Mouse (Mus musculus) cerebellum, adult 2 months (tissue): Measurements from ENCODE around the gene Dapk1. TPM values are rescaled to one million over a fixed set of nuclear protein-coding genes. Genes with fewer than 3 reads are reported as not detected.

Experiments used
- DNase-seq, 2 experiments: peaks; one replicate each; pipeline ENCODE4 v3.0.0; 2021
- H3K27ac ChIP-seq: fragments of 200-500 bp; 2 replicates; pipeline ENCODE4 v1.5.1; 2012; ENCODE audit warnings: low read length, control low read depth, inconsistent platforms; ENCODE audit not compliant: insufficient read depth
- H3K27me3 ChIP-seq: fragments of 200-500 bp; 2 replicates; pipeline ENCODE4 v1.6.1; 2012; ENCODE audit warnings: inconsistent platforms, mild to moderate bottlenecking, low read length, moderate library complexity; ENCODE audit not compliant: control insufficient read depth, insufficient read depth
- H3K4me1 ChIP-seq: fragments of 200-500 bp; 2 replicates; pipeline ENCODE4 v1.6.1; 2011; ENCODE audit warnings: low read length; ENCODE audit not compliant: control insufficient read depth, insufficient read depth
- H3K4me3 ChIP-seq: fragments of 200-500 bp; replicated peaks from 2 replicates; pipeline ENCODE3; 2011; ENCODE audit warnings: mild to moderate bottlenecking, low read depth, low read length, control low read depth; ENCODE audit not compliant: insufficient read depth
- CTCF ChIP-seq: fragments of 200-500 bp; IDR thresholded peaks from 2 replicates; pipeline ENCODE4 v1.5.1; 2011; ENCODE audit warnings: low read depth, mild to moderate bottlenecking, control low read depth, low read length, moderate library complexity, borderline replicate concordance; ENCODE audit not compliant: insufficient read depth
- POLR2A ChIP-seq: fragments of 200-500 bp; IDR thresholded peaks from 2 replicates; pipeline ENCODE4 v1.6.1; 2011; ENCODE audit warnings: low read length, control low read depth, borderline replicate concordance; ENCODE audit not compliant: insufficient read depth
- WGBS: fragments of 180-500 bp; shearing (Covaris S2); methylation state at CpG from one replicate; pipeline ENCODE4 v1.1.7; 2018; 5-methylcytosine and 5-hydroxymethylcytosine counted together
- polyA plus RNA-seq: library from polyadenylated mRNA; depleted of rRNA; stranded (reverse); fragments of >200 nt; gene quantifications from 2 replicates; pipeline ENCODE4 v1.2.3, GENCODE M21; 2012

Dapk1 gene
- polyA plus RNA-seq, 1 experiment, result 12.8 TPM

GRCm38 (mm10) chr13:60635636-60636035 is 33.9 kb downstream of the Dapk1 start:
- Histone ChIP-seq H3K27ac (no peak overlapping the region), H3K4me3 (no peak overlapping the region), H3K4me1 (no peaks in the 10 kb centered on the region), H3K27me3 (no peaks in the 10 kb centered on the region; the same call in 1 of the 2 replicates)
- TF ChIP-seq CTCF (no peak), POLR2A (no peak)
- DNase-seq, result no peak
- 76% methylated on average over 6 of the region's 6 CpGs for WGBS

DNA sequence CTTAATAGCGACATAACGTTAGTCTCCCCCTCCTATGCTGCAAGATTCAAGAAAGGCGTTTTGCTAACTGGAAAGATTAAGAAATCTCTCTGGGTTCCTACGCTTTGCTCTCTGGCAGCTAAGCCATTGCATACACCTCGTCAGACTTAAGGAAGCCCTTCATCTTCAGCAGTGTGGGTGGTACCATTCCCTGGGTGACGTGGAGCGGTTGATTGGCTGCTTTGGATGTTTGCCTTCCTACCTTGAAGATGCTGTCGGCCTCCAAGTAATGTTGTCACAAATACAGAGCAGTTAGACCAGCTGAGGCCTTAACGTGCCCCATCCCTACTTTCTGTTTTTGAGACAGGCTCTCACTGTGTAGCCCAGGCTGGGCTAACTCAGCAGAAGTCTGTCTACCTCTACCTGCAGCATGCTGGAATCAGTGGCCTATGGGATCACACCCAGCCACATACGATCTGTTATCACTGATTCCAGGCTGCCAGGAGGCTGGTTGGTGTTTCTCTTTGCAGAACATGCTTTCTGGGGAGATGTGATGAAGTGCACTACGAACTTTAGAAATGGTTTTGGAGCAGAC is 37.8 kb downstream of the Dapk1 start:
- no peak for TF ChIP-seq CTCF
- no peak for TF ChIP-seq POLR2A
- Histone ChIP-seq H3K4me1 (no peaks in the 10 kb centered on the region), H3K4me3 (no peak overlapping the region), H3K27me3 (no peaks in the 10 kb centered on the region), H3K27ac (no peak overlapping the region)
- no peak for DNase-seq
- WGBS, result 78% methylated on average over 11 of the region's 11 CpGs

DNA sequence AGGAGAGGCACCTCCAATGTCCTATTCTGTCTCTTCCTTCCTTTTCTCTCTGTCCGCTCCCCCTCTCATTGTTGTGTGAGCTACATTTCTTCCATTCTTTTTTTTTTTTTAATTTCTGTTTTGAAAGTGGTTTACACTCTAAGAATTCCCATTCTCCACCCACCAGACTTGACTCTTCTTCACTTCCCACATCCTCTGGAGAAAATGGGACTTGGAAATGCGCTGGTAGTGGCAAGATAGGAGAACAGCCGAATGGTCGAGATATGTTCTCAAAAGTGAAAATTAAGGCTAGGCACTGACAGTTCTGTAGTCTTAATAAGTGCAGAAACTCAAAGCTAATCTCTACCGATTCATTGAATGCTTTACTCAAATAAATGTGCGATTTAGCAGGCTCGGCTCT is 38.7 kb downstream of the Dapk1 start:
- WGBS, result 93% methylated on average over 7 of the region's 7 CpGs
- H3K4me1 ChIP-seq, result no peaks in the 10 kb centered on the region
- no peaks in the 10 kb centered on the region; the same call in 1 of the 2 replicates for H3K27me3 ChIP-seq
- no peak overlapping the region for H3K4me3 ChIP-seq
- TF ChIP-seq CTCF (no peak), POLR2A (no peak)
- DNase-seq, result no peak
- H3K27ac ChIP-seq, result no peak overlapping the region

DNA sequence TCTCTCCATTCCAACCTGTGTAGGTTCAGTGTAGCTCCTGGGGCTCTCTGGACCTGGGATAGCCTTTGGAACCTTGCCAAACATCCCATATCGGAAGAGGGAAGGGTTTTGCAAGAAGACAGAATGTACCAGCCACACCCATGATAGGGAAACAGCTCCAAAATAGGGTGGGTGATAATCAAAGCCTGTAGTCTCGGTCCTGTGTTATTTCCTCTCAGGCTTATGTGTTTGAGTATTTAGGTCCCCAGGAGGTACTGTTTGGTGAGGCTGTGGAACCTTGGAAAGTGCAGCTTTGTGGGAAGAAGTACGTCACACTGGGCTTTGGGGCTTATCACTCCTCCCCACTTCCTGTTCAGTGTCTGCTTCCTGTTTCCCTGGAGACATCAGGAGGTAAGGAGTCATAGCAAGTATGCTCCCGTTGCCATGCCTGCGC is 42.7 kb downstream of the Dapk1 start:
- no peak for DNase-seq
- no peaks in the 10 kb centered on the region for H3K4me1 ChIP-seq
- no peak overlapping the region for H3K27ac ChIP-seq
- TF ChIP-seq CTCF (no peak), POLR2A (no peak)
- 80% methylated on average over 5 of the region's 5 CpGs for WGBS
- no peaks in the 10 kb centered on the region; the same call in 1 of the 2 replicates for H3K27me3 ChIP-seq
- no peak overlapping the region for H3K4me3 ChIP-seq

DNA sequence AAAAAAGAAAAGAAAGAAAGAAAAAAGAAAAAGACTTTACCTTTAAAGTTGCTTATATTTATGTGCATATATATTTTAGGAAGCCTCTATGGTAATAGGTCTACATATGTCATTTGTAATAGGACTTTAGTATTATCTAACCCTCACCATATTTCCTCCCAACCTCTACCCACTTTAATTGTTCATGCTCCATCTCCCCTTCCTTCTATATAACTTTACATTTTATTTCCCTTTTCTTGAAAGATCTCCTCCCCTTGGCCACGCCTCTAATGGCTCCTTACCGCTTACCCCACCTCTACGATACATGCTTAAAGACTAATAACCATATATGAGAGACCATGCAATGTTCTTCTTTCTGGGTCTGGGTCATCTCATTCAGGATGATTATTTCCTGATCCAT is 45.0 kb downstream of the Dapk1 start:
- H3K4me3 ChIP-seq, result no peak overlapping the region
- H3K4me1 ChIP-seq, result no peaks in the 10 kb centered on the region; the same call in 1 of the 2 replicates
- H3K27me3 ChIP-seq, result no peaks in the 10 kb centered on the region; the same call in 1 of the 2 replicates
- no peak overlapping the region for H3K27ac ChIP-seq
- no peak for TF ChIP-seq CTCF
- WGBS, result 98% methylated on average over 3 of the region's 3 CpGs
- DNase-seq, result no peak

DNA sequence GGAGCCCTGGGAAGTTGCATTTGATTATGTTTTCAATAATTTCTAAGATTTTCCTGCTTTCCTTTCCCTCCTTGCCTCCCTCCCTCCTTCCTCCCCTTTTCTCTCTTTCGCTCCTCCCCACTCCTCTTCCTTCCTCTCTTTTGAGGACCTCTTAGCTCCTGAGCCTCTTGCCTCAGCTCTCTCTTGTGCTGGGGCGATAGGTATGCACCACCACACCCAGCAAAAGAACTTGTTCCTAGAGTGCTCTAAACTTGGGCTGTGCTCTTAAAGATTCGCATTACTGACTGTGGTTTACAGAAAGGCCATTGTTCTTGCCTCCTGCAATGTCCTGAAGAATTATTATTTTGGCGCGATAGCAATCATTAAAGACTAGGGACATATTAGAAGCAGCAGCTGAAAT is 46.6 kb downstream of the Dapk1 start:
- Histone ChIP-seq H3K4me3 (no peak overlapping the region), H3K27me3 (no peaks in the 10 kb centered on the region; the same call in 1 of the 2 replicates), H3K27ac (no peak overlapping the region), H3K4me1 (no peaks in the 10 kb centered on the region; the same call in 1 of the 2 replicates)
- DNase-seq, result no peak
- TF ChIP-seq CTCF, result no peak
- 89% methylated on average over 5 of the region's 5 CpGs for WGBS

DNA sequence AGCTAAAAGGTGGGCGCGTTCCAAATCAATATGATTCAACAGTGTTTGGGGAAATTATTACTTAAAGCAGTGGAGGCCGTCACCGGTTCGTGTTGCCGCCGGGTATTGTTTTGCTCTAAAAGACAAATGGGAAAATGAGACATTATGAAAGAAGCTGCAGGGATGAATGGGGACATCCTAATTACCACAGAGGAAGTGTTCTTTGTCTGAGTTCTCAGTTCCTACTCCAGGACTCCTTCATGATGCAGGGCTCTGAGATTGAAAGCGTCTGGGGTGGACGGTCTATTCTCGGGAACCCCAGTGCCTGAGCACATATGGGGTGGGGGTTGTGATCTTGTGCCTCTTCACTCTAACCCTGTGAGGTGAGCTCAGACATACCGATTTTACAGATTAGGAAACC is 48.3 kb downstream of the Dapk1 start:
- TF ChIP-seq CTCF, result no peak
- TF ChIP-seq POLR2A, result no peak
- H3K27me3 ChIP-seq, result no peaks in the 10 kb centered on the region
- H3K4me3 ChIP-seq, result no peak overlapping the region
- no peak overlapping the region for H3K27ac ChIP-seq
- DNase-seq, result no peak
- WGBS, result 91% methylated on average over 11 of the region's 11 CpGs
- H3K4me1 ChIP-seq, result peaks cover 8% of the 10 kb centered on the region

- Histone ChIP-seq H3K27ac (no peak overlapping the region), H3K4me1 (peaks cover 8% of the 10 kb centered on the region), H3K27me3 (no peaks in the 10 kb centered on the region; the same call in 1 of the 2 replicates), H3K4me3 (no peak overlapping the region)
- no peak for TF ChIP-seq POLR2A
- TF ChIP-seq CTCF, result no peak
- peak in 1 of 2 experiments; percentile 26 for DNase-seq
- WGBS, result 35% methylated on average over 2 of the region's 2 CpGs
These were observed 52.3 kb downstream of the Dapk1 start for GRCm38 (mm10) chr13:60654017-60654565.
